Mouse (Mus musculus) olfactory bulb, adult 2 months (tissue): ENCODE measurements around the gene Gfod1.

Experiments used
- CTCF ChIP-seq: fragments of 200-500 bp; IDR thresholded peaks from 2 replicates; pipeline ENCODE4 v1.5.1; 2012; ENCODE audit warnings: low read depth, mild to moderate bottlenecking, low read length, moderate library complexity; ENCODE audit not compliant: insufficient read depth
- POLR2A ChIP-seq: fragments of 200-500 bp; IDR thresholded peaks from 2 replicates; pipeline ENCODE4 v1.6.1; 2012; ENCODE audit warnings: mild to moderate bottlenecking, low read depth, low read length, moderate library complexity; ENCODE audit not compliant: insufficient read depth

- TF ChIP-seq CTCF (no peak), POLR2A (no peak)
Measured at GRCm38 (mm10) chr13:43215144-43215993, 88.6 kb downstream of the Gfod1 start.
